Mouse (Mus musculus): Measurements from ENCODE around the gene Gm29106.
"Not testable (repeated sequence)": the region's sequence is repeated elsewhere in the genome, so short reads cannot be mapped to it uniquely, and the experiment has no call there.

DNA sequence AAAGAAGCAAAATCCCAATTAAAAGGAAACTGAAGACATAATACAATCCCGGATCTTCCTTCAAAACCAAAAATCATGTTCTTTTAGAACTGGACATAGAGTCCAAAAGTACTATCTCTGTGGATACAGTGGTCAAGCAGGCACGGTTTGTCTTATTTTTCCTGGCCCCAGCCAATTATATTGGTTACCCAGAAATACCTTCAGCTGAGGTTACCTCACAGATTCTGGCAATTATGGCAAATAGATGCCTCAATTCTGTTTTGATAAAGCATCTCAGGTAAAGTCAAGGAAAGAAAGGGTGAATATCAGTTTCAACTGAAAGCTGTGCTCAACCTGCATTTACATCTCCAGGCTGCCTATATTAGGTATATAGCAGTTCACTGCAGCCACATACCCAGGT lies at the start of gene Gm29106:
- not testable (repeated sequence) for TF ChIP-seq CTCF (IDR thresholded peaks at IDR 0.05; ENCODE audit: borderline replicate concordance, control insufficient read depth, extremely low read depth, insufficient read depth, low read length, poor library complexity); POLR2A (IDR thresholded peaks at IDR 0.05; ENCODE audit: control insufficient read depth, extremely low read depth, insufficient read depth, low read length, poor library complexity)

All from thymus, adult 2 months (tissue).